Mouse (Mus musculus): Measurements from ENCODE around the gene Tbx2.
A peak's percentile ranks its signal among the peaks of the same experiment; 100 is the strongest.

- TF ChIP-seq CTCF (IDR thresholded peaks at IDR 0.05; ENCODE audit: extremely low read depth, insufficient read length, insufficient replicate concordance, low read depth, low read length), result peak; percentile 66
- TF ChIP-seq POLR2A (IDR thresholded peaks at IDR 0.05; ENCODE audit: low read depth, low read length), result no peak
Observed at GRCm38 (mm10) chr11:85841980-85842379, 9.6 kb downstream of the Tbx2 start.

Measured in small intestine, adult 2 months (tissue).